Mouse (Mus musculus): ENCODE data around the gene Tsnaxip1. TPM values are rescaled to one million over a fixed set of nuclear protein-coding genes. Genes with fewer than 3 reads are reported as not detected.

Gene Tsnaxip1
- polyA plus RNA-seq, 1 experiment from 2014 or later: 0.19 TPM

- H3K36me3 ChIP-seq (replicated peaks): peaks cover 92% of the 10 kb centered on the region
- no peak for DNase-seq (ENCODE audit: low spot score)
- peaks cover 10% of the 10 kb centered on the region for H3K4me1 ChIP-seq
- no peaks in the 10 kb centered on the region for H3K27me3 ChIP-seq (replicated peaks; ENCODE audit: low read depth, poor library complexity, severe bottlenecking)
- WGBS: 92% methylated on average over 6 of the region's 6 CpGs
- no peaks in the 10 kb centered on the region for H3K9me3 ChIP-seq
- no peak overlapping the region for H3K27ac ChIP-seq (replicated peaks)
- H3K4me3 ChIP-seq: no peak overlapping the region
These were observed 63.3 kb downstream of the Tsnaxip1 start for GRCm38 (mm10) chr8:105890870-105891269.

GRCm38 (mm10) chr8:105892432-105892831 lies 64.9 kb downstream of the Tsnaxip1 start:
- 88% methylated on average over 6 of the region's 6 CpGs for WGBS

GRCm38 (mm10) chr8:105893339-105893738 lies 65.8 kb downstream of the Tsnaxip1 start, which contains the start of gene Nrn1l:
Nrn1l (plus strand) TSS chr8:105893567.
- Histone ChIP-seq H3K36me3 (replicated peaks) (peaks cover 67% of the 10 kb centered on the region), H3K27me3 (replicated peaks; ENCODE audit: low read depth, poor library complexity, severe bottlenecking) (no peaks in the 10 kb centered on the region), H3K27ac (replicated peaks) (no peak within 1 kb of the TSS)

More at GRCm38 (mm10) chr8:105892432-105892831, 64.9 kb downstream of the Tsnaxip1 start:
- Histone ChIP-seq H3K9me3 (no peaks in the 10 kb centered on the region), H3K36me3 (replicated peaks) (peaks cover 76% of the 10 kb centered on the region), H3K4me1 (peaks cover 10% of the 10 kb centered on the region), H3K27ac (replicated peaks) (no peak overlapping the region), H3K27me3 (replicated peaks; ENCODE audit: low read depth, poor library complexity, severe bottlenecking) (no peaks in the 10 kb centered on the region), H3K4me3 (no peak overlapping the region)
- no peak for DNase-seq (ENCODE audit: low spot score)

More at GRCm38 (mm10) chr8:105893339-105893738, 65.8 kb downstream of the Tsnaxip1 start, which contains the start of gene Nrn1l:
- Histone ChIP-seq H3K4me3 (peak within 1 kb of the TSS; percentile 36), H3K4me1 (peaks cover 10% of the 10 kb centered on the region), H3K9me3 (no peaks in the 10 kb centered on the region)
- WGBS: 7% methylated on average over 11 of the region's 11 CpGs
- DNase-seq (ENCODE audit: low spot score): peak; percentile 84

Other genes with a start within 250 kb of the Tsnaxip1 start
- gene Ripor1, start 222.5 kb upstream of the Tsnaxip1 start, polyA plus RNA-seq (2016; fragmentation: Nextera tagmentation; extraction: Ambion mirVana): 13.5 and 15.9 TPM in 2 replicates
- 136 and 137 TPM in 2 replicates for gene Ctcf, start 191.2 kb upstream of the Tsnaxip1 start, polyA plus RNA-seq (2016; fragmentation: Nextera tagmentation; extraction: Ambion mirVana)
- 0.59 and 0.64 TPM in 2 replicates for gene Agrp, start 190.3 kb upstream of the Tsnaxip1 start, polyA plus RNA-seq (2016; fragmentation: Nextera tagmentation; extraction: Ambion mirVana)
- gene Carmil2, start 141.5 kb upstream of the Tsnaxip1 start, polyA plus RNA-seq (2016; fragmentation: Nextera tagmentation; extraction: Ambion mirVana): 1.5 TPM in 2 replicates
- 67.7 and 72.6 TPM in 2 replicates for gene Acd, start 126.6 kb upstream of the Tsnaxip1 start, polyA plus RNA-seq (2016; fragmentation: Nextera tagmentation; extraction: Ambion mirVana)
- 15.1 and 16.8 TPM in 2 replicates for gene Pard6a, start 126.6 kb upstream of the Tsnaxip1 start, polyA plus RNA-seq (2016; fragmentation: Nextera tagmentation; extraction: Ambion mirVana)
- gene 4933405L10Rik, start 120.1 kb upstream of the Tsnaxip1 start, polyA plus RNA-seq (2016; fragmentation: Nextera tagmentation; extraction: Ambion mirVana): not detected in 2 replicates
- gene Enkd1, start 119.5 kb upstream of the Tsnaxip1 start, polyA plus RNA-seq (2016; fragmentation: Nextera tagmentation; extraction: Ambion mirVana): 49.3 and 54.0 TPM in 2 replicates
- 34.7 and 36.6 TPM in 2 replicates for gene Gfod2, start 69.1 kb upstream of the Tsnaxip1 start, polyA plus RNA-seq (2016; fragmentation: Nextera tagmentation; extraction: Ambion mirVana)
- gene Ranbp10, start 381 bp upstream of the Tsnaxip1 start, polyA plus RNA-seq (2016; fragmentation: Nextera tagmentation; extraction: Ambion mirVana): 11.4 and 12.1 TPM in 2 replicates
- 49.6 and 51.2 TPM in 2 replicates for gene Cenpt, start 25.5 kb downstream of the Tsnaxip1 start, polyA plus RNA-seq (2016; fragmentation: Nextera tagmentation; extraction: Ambion mirVana)
- 82.1 and 83.0 TPM in 2 replicates for gene Thap11, start 27.4 kb downstream of the Tsnaxip1 start, polyA plus RNA-seq (2016; fragmentation: Nextera tagmentation; extraction: Ambion mirVana)
- 394 and 398 TPM in 2 replicates for gene Nutf2, start 32.8 kb downstream of the Tsnaxip1 start, polyA plus RNA-seq (2016; fragmentation: Nextera tagmentation; extraction: Ambion mirVana)
- gene Edc4, start 53.1 kb downstream of the Tsnaxip1 start, polyA plus RNA-seq (2016; fragmentation: Nextera tagmentation; extraction: Ambion mirVana): 69.8 and 78.4 TPM in 2 replicates
- 0.35 and 0.54 TPM in 2 replicates for gene Nrn1l, start 65.8 kb downstream of the Tsnaxip1 start, polyA plus RNA-seq (2016; fragmentation: Nextera tagmentation; extraction: Ambion mirVana)
- gene Pskh1, start 72.7 kb downstream of the Tsnaxip1 start, polyA plus RNA-seq (2016; fragmentation: Nextera tagmentation; extraction: Ambion mirVana): 35.9 and 38.1 TPM in 2 replicates
- 1.9 and 2.2 TPM in 2 replicates for gene Ctrl, start 106.1 kb downstream of the Tsnaxip1 start, polyA plus RNA-seq (2016; fragmentation: Nextera tagmentation; extraction: Ambion mirVana)
- gene Psmb10, start 110.7 kb downstream of the Tsnaxip1 start, polyA plus RNA-seq (2016; fragmentation: Nextera tagmentation; extraction: Ambion mirVana): 30.5 and 36.8 TPM in 2 replicates
- 1.7 and 2.4 TPM in 2 replicates for gene Lcat, start 115.7 kb downstream of the Tsnaxip1 start, polyA plus RNA-seq (2016; fragmentation: Nextera tagmentation; extraction: Ambion mirVana)
- gene Slc12a4, start 138.4 kb downstream of the Tsnaxip1 start, polyA plus RNA-seq (2016; fragmentation: Nextera tagmentation; extraction: Ambion mirVana): 31.0 and 33.9 TPM in 2 replicates
- gene Dpep3, start 151.7 kb downstream of the Tsnaxip1 start, polyA plus RNA-seq (2016; fragmentation: Nextera tagmentation; extraction: Ambion mirVana): not detected in 2 replicates
- 21.0 and 24.9 TPM in 2 replicates for gene Dus2, start 163.6 kb downstream of the Tsnaxip1 start, polyA plus RNA-seq (2016; fragmentation: Nextera tagmentation; extraction: Ambion mirVana)
- not detected in 2 replicates for gene Dpep2nb, start 178.2 kb downstream of the Tsnaxip1 start, polyA plus RNA-seq (2016; fragmentation: Nextera tagmentation; extraction: Ambion mirVana)
- 22.3 and 23.6 TPM in 2 replicates for gene Ddx28, start 184.2 kb downstream of the Tsnaxip1 start, polyA plus RNA-seq (2016; fragmentation: Nextera tagmentation; extraction: Ambion mirVana)
- gene Nfatc3, start 231.1 kb downstream of the Tsnaxip1 start, polyA plus RNA-seq (2016; fragmentation: Nextera tagmentation; extraction: Ambion mirVana): 6.8 and 7.3 TPM in 2 replicates